Comparison of ENCODE assay signal across 32 mouse cellular contexts in genomic region chr16:21779149-21779548, GRCm38 (mm10). TPM values are rescaled to one million over a fixed set of nuclear protein-coding genes. Genes with fewer than 3 reads are reported as not detected.
DNase-seq lines count a peak whose midpoint lies in the region; ATAC-seq and TF ChIP-seq lines count a peak whose summit lies in the region.
"Had no signal": no experiment of that assay in that cellular context is flagged by ENCODE, and none has a peak within 500 bp of the region (broad histone marks: within the 10 kb centered on the region; RNA-seq: fewer than 3 reads in every experiment).

No protein-coding gene starts in this region.

- no peaks in the 10 kb centered on the region for H3K27me3 ChIP-seq in liver, embryonic 12.5 days (replicated peaks)
- no peaks in the 10 kb centered on the region for H3K27me3 ChIP-seq in liver, embryonic 11.5 days (replicated peaks; ENCODE audit: control insufficient read depth, insufficient read depth, low read length)
- no peaks in the 10 kb centered on the region for H3K27me3 ChIP-seq in MEL (ENCODE audit: control insufficient read depth in 1 of 2, insufficient read depth in 2 of 2, low read length in 2 of 2)
- H3K27me3 ChIP-seq: embryonic facial prominence, embryonic 13.5 days; heart, embryonic 13.5 days; limb, embryonic 12.5 days; liver, embryonic 13.5 days; neural tube, embryonic 12.5 days had no signal

- no peak for TF ChIP-seq CTCF in MEL (IDR thresholded peaks at IDR 0.05 in 2 of 3, conservative IDR thresholded peaks at IDR 0.05 in 1 of 3; ENCODE audit: control insufficient read depth in 1 of 3, insufficient read depth in 1 of 3, low read depth in 2 of 3, low read length in 3 of 3, poor library complexity in 1 of 3, severe bottlenecking in 1 of 3)

- no peak for TF ChIP-seq POLR2A in MEL (IDR thresholded peaks at IDR 0.05; ENCODE audit: control insufficient read depth in 1 of 2, insufficient read depth in 1 of 2, low read depth in 1 of 2, low read length in 2 of 2, poor library complexity in 1 of 2)

- H3K9me3 ChIP-seq in liver, embryonic 12.5 days (replicated peaks), result no peaks in the 10 kb centered on the region
- no peaks in the 10 kb centered on the region for H3K9me3 ChIP-seq in liver, embryonic 11.5 days (ENCODE audit: control insufficient read depth, low read length)
- H3K9me3 ChIP-seq in MEL (replicated peaks; ENCODE audit: insufficient read depth, low read length), result no peaks in the 10 kb centered on the region
- H3K9me3 ChIP-seq: embryonic facial prominence, embryonic 13.5 days; heart, embryonic 13.5 days; limb, embryonic 12.5 days; liver, embryonic 13.5 days; midbrain, embryonic 10.5 days; neural tube, embryonic 12.5 days had no signal

- TF ChIP-seq EP300 in MEL (IDR thresholded peaks at IDR 0.05; ENCODE audit: low read depth in 1 of 2, low read length in 2 of 2), result no peak

- WGBS in liver, embryonic 12.5 days (ENCODE audit: insufficient replicate concordance), result 68% methylated on average over 4 of the region's 4 CpGs
- 70% methylated on average over 4 of the region's 4 CpGs for WGBS in liver, embryonic 11.5 days

- no peaks in the 10 kb centered on the region for H3K79me2 ChIP-seq in MEL (ENCODE audit: control insufficient read depth, insufficient read depth, low read length, poor library complexity)

- no peak overlapping the region for H3K4me3 ChIP-seq in liver, embryonic 12.5 days
- H3K4me3 ChIP-seq in liver, embryonic 11.5 days (ENCODE audit: low read depth, low read length), result no peak overlapping the region
- H3K4me3 ChIP-seq in MEL (ENCODE audit: control insufficient read depth in 1 of 2, insufficient read depth in 1 of 2, low read depth in 2 of 2, low read length in 2 of 2), result peak overlapping the region; percentile 71 to 75; a peak in 3 of 4 replicates
- H3K4me3 ChIP-seq: myocyte; neural tube, embryonic 12.5 days had no signal

- TF ChIP-seq RAD21 in MEL (IDR thresholded peaks at IDR 0.05; ENCODE audit: low read depth, low read length), result no peak

- ATAC-seq in liver, embryonic 12.5 days, result no peak
- no peak for ATAC-seq in liver, embryonic 11.5 days (replicated peaks; ENCODE audit: low FRiP score)
- ATAC-seq: forebrain, embryonic 16.5 days had no signal

- H3K36me3 ChIP-seq in liver, embryonic 12.5 days, result no peaks in the 10 kb centered on the region
- no peaks in the 10 kb centered on the region for H3K36me3 ChIP-seq in liver, embryonic 11.5 days (ENCODE audit: control insufficient read depth, insufficient read depth, low read length)
- H3K36me3 ChIP-seq in MEL (ENCODE audit: control insufficient read depth in 1 of 2, insufficient read depth in 2 of 2, low read length in 2 of 2), result no peaks in the 10 kb centered on the region
- H3K36me3 ChIP-seq: embryonic facial prominence, embryonic 13.5 days; heart, embryonic 13.5 days; limb, embryonic 12.5 days; liver, embryonic 13.5 days; midbrain, embryonic 10.5 days; neural tube, embryonic 12.5 days had no signal

- no peak overlapping the region for H3K9ac ChIP-seq in liver, embryonic 12.5 days
- no peak overlapping the region for H3K9ac ChIP-seq in liver, embryonic 11.5 days (ENCODE audit: low read depth, low read length)
- no peak overlapping the region; the same call in 1 of the 2 replicates for H3K9ac ChIP-seq in MEL (ENCODE audit: control insufficient read depth, low read depth, low read length, poor library complexity, severe bottlenecking)
- H3K9ac ChIP-seq: embryonic facial prominence, embryonic 13.5 days; hindbrain, embryonic 14.5 days; liver, embryonic 13.5 days; lung, embryonic 14.5 days; neural tube, embryonic 12.5 days had no signal

- DNase-seq in heart, adult 11 months, result peak; percentile 74
- DNase-seq in heart, adult 18-20 months, result no peak
- DNase-seq in liver, embryonic 11.5 days (ENCODE audit: low spot score), result no peak
- no peak for DNase-seq in MEL (ENCODE audit: low read depth, low spot score)
- peak; percentile 70 for DNase-seq in gonadal fat pad, adult 2 months (ENCODE audit: low read depth)
- DNase-seq in adrenal gland, postnatal 36 days, result no peak
- no peak for DNase-seq in cerebellum, postnatal 25 days
- DNase-seq: adrenal gland, postnatal 25 days; cerebellum, adult 11 months; cerebellum, adult 9-11 months; gastrocnemius, postnatal 10 days; heart, postnatal 10 days; kidney, adult 18-20 months; kidney, postnatal 10 days; layer of hippocampus, adult 9-11 months; liver, embryonic 13.5 days; lung, embryonic 14.5 days; lung, postnatal 14 days; right cerebral cortex, adult 18-20 months; spleen, adult 18-20 months had no signal

- no peak overlapping the region for H3K27ac ChIP-seq in liver, embryonic 12.5 days
- no peak overlapping the region for H3K27ac ChIP-seq in liver, embryonic 11.5 days (ENCODE audit: low read depth, low read length)
- no peak overlapping the region for H3K27ac ChIP-seq in MEL (ENCODE audit: control insufficient read depth, low read depth, low read length)
- H3K27ac ChIP-seq: embryonic facial prominence, embryonic 13.5 days; heart, embryonic 13.5 days; hindbrain, embryonic 14.5 days; limb, embryonic 12.5 days; liver, embryonic 13.5 days; midbrain, embryonic 10.5 days; neural tube, embryonic 12.5 days had no signal

- H3K4me1 ChIP-seq in liver, embryonic 12.5 days, result peaks cover 9% of the 10 kb centered on the region
- H3K4me1 ChIP-seq in liver, embryonic 11.5 days (replicated peaks; ENCODE audit: control insufficient read depth, insufficient read depth, low read length), result no peaks in the 10 kb centered on the region; the same call in 1 of the 2 replicates
- no peaks in the 10 kb centered on the region for H3K4me1 ChIP-seq in MEL (ENCODE audit: control insufficient read depth in 1 of 2, insufficient read depth in 2 of 2, low read length in 2 of 2)
- H3K4me1 ChIP-seq: embryonic facial prominence, embryonic 13.5 days; heart, embryonic 13.5 days; limb, embryonic 12.5 days; midbrain, embryonic 10.5 days; neural tube, embryonic 12.5 days had no signal

- 0 out of 2 replicates have a peak overlapping the region, but pooled peaks have one; percentile 46 for H3K4me2 ChIP-seq in liver, embryonic 12.5 days
- no peak overlapping the region for H3K4me2 ChIP-seq in liver, embryonic 11.5 days

TF ChIP-seq in MEL, 35 proteins besides CTCF, POLR2A, EP300 and RAD21:
- TF ChIP-seq ZNF384 (IDR thresholded peaks at IDR 0.05; ENCODE audit: low read depth, low read length), result no peak
- no peak for TF ChIP-seq KAT2A (conservative IDR thresholded peaks at IDR 0.05; ENCODE audit: low read depth, low read length)

RNA-seq across cellular contexts. Expression of gene Ehhadh, which starts 8.5 kb away (rescaled TPM):
- 10 to 100 TPM; 12.2 to 19.0 TPM for total RNA-seq in heart, adult 18-20 months (2021)
- 5.0 TPM in 2 replicates for polyA plus RNA-seq in liver, embryonic 12.5 days (2016; fragmentation: Nextera tagmentation; extraction: Ambion mirVana)
- polyA plus RNA-seq in liver, embryonic 11.5 days (2014; fragmentation: Nextera tagmentation; extraction: Ambion mirVana), result 5.3 and 6.7 TPM in 2 replicates
- total RNA-seq in MEL (2012; rRNA removed), result 4.3 and 5.3 TPM in 2 replicates
- polyA plus RNA-seq in MEL (2012; ENCODE audit: insufficient read depth in 1 of 2, insufficient read length in 2 of 2, low read depth in 1 of 2, low replicate concordance in 2 of 2, missing spikeins in 1 of 2), result 1 to 10 TPM in 1 of 2 experiments, not detected in 1; 6.6 TPM
- polyA plus RNA-seq in gonadal fat pad, adult 2 months (2012; rRNA removed), result 17.7 and 21.1 TPM in 2 replicates
- 10 to 100 TPM; 35.8 to 59.4 TPM for total RNA-seq in adrenal gland, postnatal 36 days (2021)

RNA-seq across cellular contexts. Expression of gene Map3k13, which starts 15.0 kb away (rescaled TPM):
- under 1 TPM; 0.77 to 0.87 TPM for total RNA-seq in heart, adult 18-20 months (2021)
- 0.35 and 0.41 TPM in 2 replicates for polyA plus RNA-seq in liver, embryonic 12.5 days (2016; fragmentation: Nextera tagmentation; extraction: Ambion mirVana)
- polyA plus RNA-seq in liver, embryonic 11.5 days (2014; fragmentation: Nextera tagmentation; extraction: Ambion mirVana), result 0.55 and 0.59 TPM in 2 replicates
- 0.20 and 0.23 TPM in 2 replicates for total RNA-seq in MEL (2012; rRNA removed)
- under 1 TPM in 1 of 2 experiments, not detected in 1; 0.82 TPM for polyA plus RNA-seq in MEL (2012; ENCODE audit: insufficient read depth in 1 of 2, insufficient read length in 2 of 2, low read depth in 1 of 2, low replicate concordance in 2 of 2, missing spikeins in 1 of 2)
- polyA plus RNA-seq in gonadal fat pad, adult 2 months (2012; rRNA removed), result 0.88 and 1.1 TPM in 2 replicates
- total RNA-seq in adrenal gland, postnatal 36 days (2021), result 1 to 10 TPM in 1 of 2 experiments, under 1 TPM in 1; 0.82 to 1.1 TPM
- total RNA-seq: granulocyte monocyte progenitor cell, adult 5-6 weeks; hematopoietic stem cell, adult 5-6 weeks; megakaryocyte progenitor cell, adult 5-6 weeks had no signal

Comparison
In these comparisons a context has a peak if more than half of its experiments do, and no peak if none do; other contexts are left out.
1. DNase-seq: peak in heart, adult 11 months (single experiment) and gonadal fat pad, adult 2 months (single experiment); none in heart, adult 18-20 months (0 of 2), liver, embryonic 11.5 days (single experiment), MEL (single experiment), adrenal gland, postnatal 36 days (0 of 2) and cerebellum, postnatal 25 days (0 of 2).
2. H3K4me3 ChIP-seq: peak in MEL (2 of 2); none in liver, embryonic 12.5 days (single experiment) and liver, embryonic 11.5 days (single experiment).